Mouse (Mus musculus) hindbrain, embryonic 14.5 days (tissue): ENCODE measurements at regions not wholly inside any gene's neighbourhood (a gene's known extent, or its start where the extent isn't known, plus 50 kb on each side); places are given as distances from the start of the nearest gene placed in this dataset.

Experiments
- ATAC-seq: fragments of 200-750 bp; cut with Nextera tagmentation; 2 replicates; pipeline ENCODE4 v1.8.0; 2017; ENCODE audit warnings: moderate number of reproducible peaks, mild to moderate bottlenecking, moderate TSS enrichment, moderate library complexity; ENCODE audit not compliant: low FRiP score
- DNase-seq: peaks from one replicate; pipeline ENCODE4 v3.0.0-alpha.2; 2015; ENCODE audit warnings: low spot score
- H3K27ac ChIP-seq: fragments of 300-500 bp; sonication (generic); 2 replicates; pipeline ENCODE4 v1.5.1; 2014; ENCODE audit warnings: mild to moderate bottlenecking, moderate library complexity
- H3K27me3 ChIP-seq: fragments of 300-500 bp; sonication (generic); 2 replicates; pipeline ENCODE4 v1.6.1; 2014; ENCODE audit warnings: mild to moderate bottlenecking, low read length, mixed read lengths; ENCODE audit not compliant: control insufficient read depth, insufficient read depth
- H3K36me3 ChIP-seq: fragments of 300-500 bp; sonication (generic); replicated peaks from 2 replicates; pipeline ENCODE4 v1.6.1; 2014; ENCODE audit not compliant: control insufficient read depth, insufficient read depth
- H3K4me1 ChIP-seq: fragments of 300-500 bp; sonication (generic); replicated peaks from 2 replicates; pipeline ENCODE4 v1.6.1; 2014; ENCODE audit warnings: antibody characterized with exemption, low read length, mixed read lengths; ENCODE audit not compliant: control insufficient read depth, insufficient read depth
- H3K4me2 ChIP-seq: fragments of 300-500 bp; sonication (generic); replicated peaks from 2 replicates; pipeline ENCODE4 v1.6.1; 2014; ENCODE audit warnings: mild to moderate bottlenecking, moderate library complexity
- H3K4me3 ChIP-seq: fragments of 300-500 bp; sonication (generic); replicated peaks from 2 replicates; pipeline ENCODE4 v1.5.1; 2014; ENCODE audit warnings: mild to moderate bottlenecking, low read length
- H3K9ac ChIP-seq: fragments of 300-500 bp; sonication (generic); 2 replicates; pipeline ENCODE4 v1.6.1; 2014
- H3K9me3 ChIP-seq: fragments of 300-500 bp; sonication (generic); 2 replicates; pipeline ENCODE4 v1.6.1; 2016; ENCODE audit warnings: low read length; ENCODE audit not compliant: control insufficient read depth
- WGBS: fragments of 180-500 bp; shearing (Covaris S2); extraction: QIAGEN DNeasy Blood & Tissue Kit; methylation state at CpG from one replicate; pipeline ENCODE4 v1.1.7; 2014; 5-methylcytosine and 5-hydroxymethylcytosine counted together

GRCm38 (mm10) chr10:122148609-122149008, 51.4 kb upstream of the Rxylt1 start:
- Histone ChIP-seq H3K4me2 (no peak overlapping the region), H3K27ac (no peak overlapping the region), H3K4me3 (no peak overlapping the region), H3K9me3 (no peaks in the 10 kb centered on the region), H3K36me3 (no peaks in the 10 kb centered on the region), H3K4me1 (no peaks in the 10 kb centered on the region), H3K27me3 (no peaks in the 10 kb centered on the region), H3K9ac (no peak overlapping the region)
- DNase-seq (no peak), ATAC-seq (no peak)
- 81% methylated on average over 4 of the region's 4 CpGs for WGBS
